Mouse (Mus musculus): ENCODE measurements around the gene Rrp1b. TPM values are rescaled to one million over a fixed set of nuclear protein-coding genes. Genes with fewer than 3 reads are reported as not detected.
"Not testable (repeated sequence)": the region's sequence is repeated elsewhere in the genome, so short reads cannot be mapped to it uniquely, and the experiment has no call there.

Gene Rrp1b
- polyA plus RNA-seq, 3 experiments from 2014 or later = 59.8 to 76.9 (median 64.4) TPM

- ATAC-seq = peak; percentile 96
These were observed 55.7 kb downstream of the Rrp1b start for GRCm38 (mm10) chr17:32091364-32092240.

GRCm38 (mm10) chr17:32092241-32092619, 56.3 kb downstream of the Rrp1b start:
- no peak for ATAC-seq

GRCm38 (mm10) chr17:32092895-32093294, 57.0 kb downstream of the Rrp1b start:
- no peak for ATAC-seq

- no peak for ATAC-seq
These were observed 61.8 kb downstream of the Rrp1b start for GRCm38 (mm10) chr17:32097676-32098075.

GRCm38 (mm10) chr17:32098905-32099304, 63.0 kb downstream of the Rrp1b start:
- not testable (repeated sequence) for ATAC-seq

- ATAC-seq = no peak
These were observed 63.7 kb downstream of the Rrp1b start for GRCm38 (mm10) chr17:32099574-32099942.

- no peak for ATAC-seq
These were observed 64.2 kb downstream of the Rrp1b start for GRCm38 (mm10) chr17:32099943-32100586.

GRCm38 (mm10) chr17:32103054-32103453, 67.2 kb downstream of the Rrp1b start:
- no peak for ATAC-seq

- ATAC-seq = no peak
These were observed 70.5 kb downstream of the Rrp1b start for GRCm38 (mm10) chr17:32106358-32106757.

- ATAC-seq = no peak
These were observed 72.0 kb downstream of the Rrp1b start for GRCm38 (mm10) chr17:32107877-32108276.

GRCm38 (mm10) chr17:32108320-32109011, 72.6 kb downstream of the Rrp1b start:
- ATAC-seq = not testable (repeated sequence)

- no peak for ATAC-seq
These were observed 73.5 kb downstream of the Rrp1b start for GRCm38 (mm10) chr17:32109201-32109940.

GRCm38 (mm10) chr17:32110424-32110823, 74.5 kb downstream of the Rrp1b start:
- ATAC-seq = no peak

- ATAC-seq = no peak
These were observed 75.3 kb downstream of the Rrp1b start for GRCm38 (mm10) chr17:32110980-32111780.

Other genes with a start within 250 kb of the Rrp1b start
- gene Sik1, start 180.3 kb upstream of the Rrp1b start, polyA plus RNA-seq (2017; shearing (Covaris generic)) = 1 to 10 TPM; 2.5 to 3.8 (median 2.7) TPM
- 1 to 10 TPM in 2 of 3 experiments, under 1 TPM in 1; 0.57 to 5.1 (median 3.2) TPM for gene Hsf2bp, start 249 bp downstream of the Rrp1b start, polyA plus RNA-seq (2017; shearing (Covaris generic))
- not detected for gene Notch3, start 130.8 kb downstream of the Rrp1b start, polyA plus RNA-seq (2017; shearing (Covaris generic))
- gene Ephx3, start 153.4 kb downstream of the Rrp1b start, polyA plus RNA-seq (2017; shearing (Covaris generic)) = under 1 TPM in 2 of 3 experiments, not detected in 1; 0.15 to 0.23 TPM
- 10 to 100 TPM; 58.7 to 77.4 (median 72.6) TPM for gene Brd4, start 248.6 kb downstream of the Rrp1b start, polyA plus RNA-seq (2017; shearing (Covaris generic))